Mouse (Mus musculus) T-helper 1 cell (primary cell): ENCODE results near the gene Klf5.

Source experiments
- in situ Hi-C: fragments of 300-600 bp; cut with MboI, MseI; formaldehyde crosslinking; loops from one replicate; pipeline ENCODE4 v1.15.1; 2025; ENCODE audit warnings: high pct_unique_total_duplicates

Gene Klf5

GRCm38 (mm10) chr14:99298385-99299021 lies at the start of gene Klf5:
Gene Klf5, plus strand, starts transcription at chr14:99298691.
- in situ Hi-C loops, result no loop called here

- in situ Hi-C loops, result loop anchor here (10.0 kb wide), 1 partner anchor 1977 kb away; no protein-coding TSS in a partner anchor
Measured at GRCm38 (mm10) chr14:99262026-99262425, 36.5 kb upstream of the Klf5 start.

GRCm38 (mm10) chr14:99263816-99264215 lies 34.7 kb upstream of the Klf5 start:
- in situ Hi-C loops, result loop anchor here (10.0 kb wide), 1 partner anchor 1979 kb away; no protein-coding TSS in a partner anchor

GRCm38 (mm10) chr14:99265791-99266190 lies 32.7 kb upstream of the Klf5 start:
- in situ Hi-C loops, result loop anchor here (10.0 kb wide), 1 partner anchor 1981 kb away; no protein-coding TSS in a partner anchor

GRCm38 (mm10) chr14:99266749-99267148 lies 31.7 kb upstream of the Klf5 start:
- in situ Hi-C loops, result loop anchor here (10.0 kb wide), 1 partner anchor 1982 kb away; no protein-coding TSS in a partner anchor

- in situ Hi-C loops, result no loop called here
Measured at GRCm38 (mm10) chr14:99274056-99274455, 24.4 kb upstream of the Klf5 start.

- in situ Hi-C loops, result no loop called here
Measured at GRCm38 (mm10) chr14:99275827-99276226, 22.7 kb upstream of the Klf5 start.

GRCm38 (mm10) chr14:99278312-99278711 lies 20.2 kb upstream of the Klf5 start:
- in situ Hi-C loops, result no loop called here

- in situ Hi-C loops, result no loop called here
Measured at GRCm38 (mm10) chr14:99278763-99279486, 19.6 kb upstream of the Klf5 start.

GRCm38 (mm10) chr14:99280399-99280798 lies 18.1 kb upstream of the Klf5 start:
- in situ Hi-C loops, result no loop called here

- in situ Hi-C loops, result no loop called here
Measured at GRCm38 (mm10) chr14:99280825-99281433, 17.6 kb upstream of the Klf5 start.

- in situ Hi-C loops, result no loop called here
Measured at GRCm38 (mm10) chr14:99285486-99285885, 13.0 kb upstream of the Klf5 start.

- in situ Hi-C loops, result no loop called here
Measured at GRCm38 (mm10) chr14:99292176-99292575, 6.3 kb upstream of the Klf5 start.

- in situ Hi-C loops, result no loop called here
Measured at GRCm38 (mm10) chr14:99294424-99294823, 4.1 kb upstream of the Klf5 start.

GRCm38 (mm10) chr14:99295606-99296341 lies 2.7 kb upstream of the Klf5 start:
- in situ Hi-C loops, result no loop called here

- in situ Hi-C loops, result no loop called here
Measured at GRCm38 (mm10) chr14:99299022-99299481, 561 bp downstream of the Klf5 start.

GRCm38 (mm10) chr14:99299701-99300191 lies 1.3 kb downstream of the Klf5 start:
- in situ Hi-C loops, result no loop called here

- in situ Hi-C loops, result no loop called here
Measured at GRCm38 (mm10) chr14:99301472-99301871, 3.0 kb downstream of the Klf5 start.

- in situ Hi-C loops, result no loop called here
Measured at GRCm38 (mm10) chr14:99304387-99304786, 5.9 kb downstream of the Klf5 start.

GRCm38 (mm10) chr14:99304997-99305792 lies 6.7 kb downstream of the Klf5 start:
- in situ Hi-C loops, result no loop called here

GRCm38 (mm10) chr14:99306410-99306809 lies 7.9 kb downstream of the Klf5 start:
- in situ Hi-C loops, result no loop called here
